Mouse (Mus musculus) T-helper 1 cell (primary cell): ENCODE measurements around the gene Foxq1.

Experiments used
- in situ Hi-C: fragments of 300-600 bp; cut with MboI, MseI; formaldehyde crosslinking; loops from one replicate; pipeline ENCODE4 v1.15.1; 2025; ENCODE audit warnings: high pct_unique_total_duplicates

Gene Foxq1

GRCm38 (mm10) chr13:31567617-31568294 is 11.8 kb downstream of the Foxq1 start:
- in situ Hi-C loops: loop anchor here (10.0 to 25.0 kb wide), 2 partner anchors 855 to 1003 kb away; no protein-coding TSS in a partner anchor

DNA sequence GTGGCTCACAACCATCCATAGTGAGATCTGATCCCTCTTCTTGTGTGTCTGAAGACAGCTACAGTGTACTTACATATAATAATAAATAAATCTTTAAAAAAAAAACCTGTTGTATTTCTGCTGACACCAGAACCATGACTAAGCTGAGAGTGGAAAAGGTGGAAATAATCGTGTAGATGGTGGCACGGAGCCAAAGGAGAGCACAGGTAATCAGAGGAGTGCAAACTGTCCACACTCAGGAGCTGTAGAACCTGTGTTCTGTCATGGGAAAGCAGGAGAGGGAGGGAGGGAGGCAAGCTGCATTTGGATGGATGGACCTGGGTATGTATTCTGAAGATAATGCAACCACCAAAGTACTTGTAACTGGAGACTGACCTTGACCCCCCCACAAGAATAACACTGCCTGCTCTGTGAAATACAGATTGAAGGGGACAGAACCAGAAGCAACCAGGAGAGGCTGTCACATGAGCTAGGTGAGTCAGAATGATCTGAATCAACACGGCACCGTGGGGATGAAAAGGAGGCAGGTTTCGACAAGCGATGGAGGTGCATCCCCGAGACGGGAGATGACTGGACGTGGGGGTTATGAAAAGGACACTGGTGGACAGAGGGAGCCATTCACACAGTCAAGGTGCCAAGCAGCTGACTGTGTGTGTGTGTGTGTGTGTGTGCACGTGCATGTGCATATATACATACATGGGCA is 17.0 kb downstream of the Foxq1 start:
- in situ Hi-C loops: loop anchor here (25.0 kb wide), 1 partner anchor 861 kb away; no protein-coding TSS in a partner anchor

DNA sequence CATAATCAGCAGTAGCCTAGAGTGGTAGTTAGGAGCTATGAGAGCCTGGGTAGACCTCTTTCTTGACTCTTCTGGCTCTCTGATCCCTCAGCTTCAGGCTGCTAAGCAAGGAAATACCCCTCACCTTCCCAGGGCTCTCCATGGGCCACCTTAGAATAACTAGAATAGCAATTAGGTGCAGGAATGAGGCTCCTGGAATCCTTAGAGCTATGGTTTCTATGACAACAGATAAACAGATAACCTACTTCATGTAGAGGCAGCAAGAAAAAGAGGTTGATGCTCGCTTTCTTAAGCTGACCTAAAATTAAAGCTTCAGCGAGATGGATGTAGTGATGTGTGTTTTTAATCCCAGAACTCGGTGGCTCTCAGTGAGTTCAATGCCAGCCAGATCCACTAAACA is 18.7 kb downstream of the Foxq1 start:
- in situ Hi-C loops: loop anchor here (25.0 kb wide), 1 partner anchor 862 kb away; no protein-coding TSS in a partner anchor

DNA sequence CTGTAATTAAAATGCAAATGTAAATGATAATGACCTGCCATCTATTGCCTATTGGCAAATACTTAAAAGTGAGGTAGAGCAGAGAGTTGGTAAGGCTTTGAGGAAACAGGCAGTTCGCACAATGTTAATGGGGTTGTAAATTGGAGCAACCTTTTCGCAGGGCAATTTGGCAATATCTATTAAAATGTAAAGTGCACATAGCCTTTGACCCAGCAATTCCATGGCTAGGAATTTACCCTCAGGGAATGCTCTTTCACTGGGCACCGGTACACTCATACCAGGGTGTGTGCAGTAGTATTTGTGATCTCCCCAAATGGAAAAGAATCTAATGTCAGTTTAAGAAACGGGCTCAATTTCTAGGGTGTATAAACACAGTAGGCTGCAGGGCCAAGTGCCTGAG is 20.8 kb downstream of the Foxq1 start:
- in situ Hi-C loops: no loop called here

DNA sequence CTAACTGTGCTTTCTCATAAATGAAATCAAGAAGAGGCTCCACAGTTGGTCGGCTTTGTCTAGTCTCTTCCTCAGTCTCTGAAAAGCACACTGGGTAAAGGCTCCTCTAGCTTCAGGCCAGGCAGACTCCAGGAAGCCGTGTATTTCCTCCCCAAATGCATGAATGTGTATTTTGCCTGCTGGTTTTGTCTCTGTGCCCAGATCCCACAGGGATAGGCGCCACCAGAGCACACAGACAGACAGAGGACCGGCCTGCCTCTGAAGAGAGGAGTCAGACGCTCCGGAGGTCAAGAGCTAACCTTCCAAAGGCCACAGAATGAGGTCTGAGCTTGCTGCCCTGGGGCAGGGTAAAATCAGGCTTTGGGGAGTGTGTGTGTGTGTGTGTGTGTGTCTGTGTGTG is 21.6 kb downstream of the Foxq1 start:
- in situ Hi-C loops: no loop called here

- in situ Hi-C loops: no loop called here
These were observed 22.5 kb downstream of the Foxq1 start for GRCm38 (mm10) chr13:31578389-31578788.

DNA sequence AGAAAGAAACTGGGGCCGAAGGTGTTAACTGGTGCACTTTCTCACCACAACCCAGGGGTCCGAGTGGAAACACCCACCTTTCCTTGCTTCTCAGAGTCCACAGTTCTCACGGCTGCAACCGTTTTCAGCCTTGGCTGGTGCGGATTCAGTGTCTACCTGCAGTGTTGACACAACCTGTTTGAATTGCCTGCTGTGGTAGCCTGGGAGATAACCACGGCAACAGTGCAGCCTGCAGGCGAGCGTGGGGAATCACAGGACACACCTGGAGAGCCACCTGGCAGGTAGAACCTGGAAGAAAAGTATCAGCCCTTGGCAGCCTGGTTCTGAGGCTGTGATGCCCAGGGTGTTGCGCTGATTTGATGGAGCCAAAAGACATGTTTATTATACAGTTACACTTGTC is 23.9 kb downstream of the Foxq1 start:
- in situ Hi-C loops: no loop called here

DNA sequence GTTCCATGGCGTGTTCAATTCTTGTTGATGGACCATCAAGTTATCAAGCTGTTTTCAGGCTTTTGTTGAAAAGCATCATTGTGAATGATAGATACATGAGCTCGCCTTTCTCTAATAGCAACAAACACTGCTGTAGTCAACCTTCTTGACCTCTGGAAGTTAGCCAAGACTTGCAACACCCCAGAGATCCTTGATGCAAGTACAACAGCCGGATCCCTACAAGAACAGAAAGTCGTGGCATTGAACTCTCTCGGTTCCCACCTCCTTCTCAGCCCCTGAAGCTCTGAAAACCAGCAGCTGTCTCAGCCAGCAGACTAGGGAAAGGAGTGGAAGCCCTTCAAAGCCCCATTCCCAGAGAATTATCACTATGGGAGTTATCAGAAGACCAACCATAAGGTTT is 31.4 kb downstream of the Foxq1 start:
- in situ Hi-C loops: no loop called here

GRCm38 (mm10) chr13:31599576-31599975 is 43.6 kb downstream of the Foxq1 start:
- in situ Hi-C loops: no loop called here

DNA sequence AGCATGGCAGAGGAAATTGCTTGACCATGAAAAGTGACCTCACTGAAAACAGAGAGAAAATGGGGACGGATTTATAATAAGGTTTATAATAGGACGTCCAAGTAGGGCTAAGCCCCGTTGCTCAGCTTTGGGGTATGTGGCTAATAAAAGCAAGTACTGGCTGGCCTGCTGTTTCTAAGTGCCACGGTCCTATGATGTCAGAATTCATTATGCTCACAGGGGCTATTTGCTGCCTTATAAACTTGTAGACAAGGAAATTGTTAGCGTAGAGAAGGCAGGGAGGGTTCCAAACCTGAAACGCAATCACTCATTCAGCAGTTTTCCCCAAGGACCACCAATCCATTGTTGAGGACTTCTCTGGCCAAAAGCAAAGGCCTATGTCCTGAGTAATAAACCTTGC is 48.0 kb downstream of the Foxq1 start:
- in situ Hi-C loops: no loop called here
